Mouse (Mus musculus): Measurements from ENCODE around the gene Rab7. TPM values are rescaled to one million over a fixed set of nuclear protein-coding genes. Genes with fewer than 3 reads are reported as not detected.

Gene Rab7
- polyA plus RNA-seq, 1 experiment from 2014 or later, result 360 TPM

GRCm38 (mm10) chr6:88049008-88049407 lies 3.9 kb upstream of the Rab7 start:
- H3K4me3 ChIP-seq, result no peak overlapping the region
- H3K27me3 ChIP-seq, result peaks cover 24% of the 10 kb centered on the region; the same call in 1 of the 2 replicates
- ATAC-seq (ENCODE audit: low FRiP score, low read depth), result no peak
- no peak overlapping the region for H3K4me2 ChIP-seq
- 88% methylated on average over 6 of the region's 6 CpGs for WGBS
- H3K9ac ChIP-seq, result no peak overlapping the region
- no peaks in the 10 kb centered on the region for H3K9me3 ChIP-seq
- H3K36me3 ChIP-seq, result no peaks in the 10 kb centered on the region
- peaks cover 3% of the 10 kb centered on the region for H3K4me1 ChIP-seq (replicated peaks)
- H3K27ac ChIP-seq (replicated peaks), result no peak overlapping the region

GRCm38 (mm10) chr6:88047853-88048252 lies 2.8 kb upstream of the Rab7 start:
- no peaks in the 10 kb centered on the region for H3K36me3 ChIP-seq
- peaks cover 15% of the 10 kb centered on the region for H3K4me1 ChIP-seq (replicated peaks)
- ATAC-seq (ENCODE audit: low FRiP score, low read depth), result no peak
- no peak overlapping the region for H3K4me2 ChIP-seq
- 93% methylated on average over 5 of the region's 5 CpGs for WGBS
- no peak overlapping the region for H3K27ac ChIP-seq (replicated peaks)
- H3K4me3 ChIP-seq, result no peak overlapping the region
- no peaks in the 10 kb centered on the region for H3K9me3 ChIP-seq
- H3K27me3 ChIP-seq, result peaks cover 19% of the 10 kb centered on the region; the same call in 1 of the 2 replicates
- H3K9ac ChIP-seq, result no peak overlapping the region

- H3K9ac ChIP-seq, result no peak overlapping the region
- H3K4me1 ChIP-seq (replicated peaks), result peaks cover 33% of the 10 kb centered on the region
- peak overlapping the region; percentile 66 for H3K4me3 ChIP-seq
- H3K27ac ChIP-seq (replicated peaks), result peak overlapping the region; percentile 88; the same call in 1 of the 2 replicates
- peaks cover 16% of the 10 kb centered on the region; the same call in 1 of the 2 replicates for H3K27me3 ChIP-seq
- H3K9me3 ChIP-seq, result no peaks in the 10 kb centered on the region
- no peak for ATAC-seq (ENCODE audit: low FRiP score, low read depth)
- H3K4me2 ChIP-seq, result peak overlapping the region; percentile 38
- 38% methylated on average over 3 of the region's 3 CpGs for WGBS
- H3K36me3 ChIP-seq, result no peaks in the 10 kb centered on the region
Measured at GRCm38 (mm10) chr6:88045406-88045766, 316 bp upstream of the Rab7 start.

- Histone ChIP-seq H3K36me3 (no peaks in the 10 kb centered on the region), H3K4me3 (peak overlapping the region; percentile 66), H3K27me3 (peaks cover 8% of the 10 kb centered on the region; the same call in 1 of the 2 replicates), H3K4me2 (peak overlapping the region; percentile 73), H3K9me3 (no peaks in the 10 kb centered on the region), H3K9ac (peak overlapping the region; percentile 81), H3K27ac (replicated peaks) (no peak overlapping the region), H3K4me1 (replicated peaks) (peaks cover 36% of the 10 kb centered on the region)
- WGBS, result 8% methylated on average over 3 of the region's 3 CpGs
- no peak for ATAC-seq (ENCODE audit: low FRiP score, low read depth)
Measured at GRCm38 (mm10) chr6:88044234-88044576, 865 bp downstream of the Rab7 start.

GRCm38 (mm10) chr6:88042336-88042735 lies 2.7 kb downstream of the Rab7 start:
- Histone ChIP-seq H3K4me3 (no peak overlapping the region), H3K4me1 (replicated peaks) (peaks cover 40% of the 10 kb centered on the region), H3K9me3 (no peaks in the 10 kb centered on the region), H3K4me2 (no peak overlapping the region), H3K9ac (no peak overlapping the region), H3K36me3 (no peaks in the 10 kb centered on the region), H3K27me3 (peaks cover 2% of the 10 kb centered on the region; the same call in 1 of the 2 replicates), H3K27ac (replicated peaks) (no peak overlapping the region)
- 95% methylated on average over 3 of the region's 3 CpGs for WGBS
- ATAC-seq (ENCODE audit: low FRiP score, low read depth), result no peak

- no peaks in the 10 kb centered on the region for H3K36me3 ChIP-seq
- no peak overlapping the region for H3K4me2 ChIP-seq
- H3K9ac ChIP-seq, result no peak overlapping the region
- no peak overlapping the region for H3K27ac ChIP-seq (replicated peaks)
- no peak overlapping the region for H3K4me3 ChIP-seq
- 78% methylated on average over 4 of the region's 4 CpGs for WGBS
- H3K9me3 ChIP-seq, result no peaks in the 10 kb centered on the region
- peaks cover 40% of the 10 kb centered on the region for H3K4me1 ChIP-seq (replicated peaks)
- no peaks in the 10 kb centered on the region for H3K27me3 ChIP-seq
- no peak for ATAC-seq (ENCODE audit: low FRiP score, low read depth)
Measured at GRCm38 (mm10) chr6:88041221-88041620, 3.8 kb downstream of the Rab7 start.

GRCm38 (mm10) chr6:88039426-88039825 lies 5.6 kb downstream of the Rab7 start:
- no peaks in the 10 kb centered on the region for H3K9me3 ChIP-seq
- H3K27me3 ChIP-seq, result no peaks in the 10 kb centered on the region

GRCm38 (mm10) chr6:88037471-88038045 lies 7.5 kb downstream of the Rab7 start:
- H3K4me3 ChIP-seq, result no peak overlapping the region
- peaks cover 22% of the 10 kb centered on the region for H3K4me1 ChIP-seq (replicated peaks)
- H3K27me3 ChIP-seq, result no peaks in the 10 kb centered on the region
- no peak overlapping the region for H3K27ac ChIP-seq (replicated peaks)
- H3K4me2 ChIP-seq, result no peak overlapping the region
- ATAC-seq (ENCODE audit: low FRiP score, low read depth), result no peak
- no peaks in the 10 kb centered on the region for H3K36me3 ChIP-seq
- no peak overlapping the region for H3K9ac ChIP-seq
- 73% methylated on average over 4 of the region's 4 CpGs for WGBS
- H3K9me3 ChIP-seq, result no peaks in the 10 kb centered on the region

More at GRCm38 (mm10) chr6:88039426-88039825, 5.6 kb downstream of the Rab7 start:
- 95% methylated on average over 4 of the region's 4 CpGs for WGBS
- no peak overlapping the region for H3K4me3 ChIP-seq
- no peak overlapping the region for H3K9ac ChIP-seq
- no peak overlapping the region for H3K4me2 ChIP-seq
- no peak overlapping the region for H3K27ac ChIP-seq (replicated peaks)
- ATAC-seq (ENCODE audit: low FRiP score, low read depth), result no peak
- peaks cover 40% of the 10 kb centered on the region for H3K4me1 ChIP-seq (replicated peaks)
- H3K36me3 ChIP-seq, result no peaks in the 10 kb centered on the region

GRCm38 (mm10) chr6:88033504-88033903 lies 11.6 kb downstream of the Rab7 start:
- H3K9me3 ChIP-seq, result no peaks in the 10 kb centered on the region
- no peak for ATAC-seq (ENCODE audit: low FRiP score, low read depth)
- 90% methylated on average over 3 of the region's 3 CpGs for WGBS
- 0 out of 2 replicates have a peak, but pooled peaks cover 3% of the 10 kb centered on the region for H3K36me3 ChIP-seq
- no peak overlapping the region for H3K9ac ChIP-seq
- no peaks in the 10 kb centered on the region for H3K4me1 ChIP-seq (replicated peaks)
- H3K4me3 ChIP-seq, result no peak overlapping the region
- H3K4me2 ChIP-seq, result no peak overlapping the region
- no peaks in the 10 kb centered on the region for H3K27me3 ChIP-seq
- H3K27ac ChIP-seq (replicated peaks), result no peak overlapping the region

GRCm38 (mm10) chr6:88030432-88030831 lies 14.6 kb downstream of the Rab7 start:
- no peaks in the 10 kb centered on the region for H3K4me1 ChIP-seq (replicated peaks)
- H3K9ac ChIP-seq, result no peak overlapping the region
- H3K9me3 ChIP-seq, result no peaks in the 10 kb centered on the region
- no peak overlapping the region for H3K4me2 ChIP-seq
- no peak overlapping the region for H3K27ac ChIP-seq (replicated peaks)
- ATAC-seq (ENCODE audit: low FRiP score, low read depth), result no peak
- 0 out of 2 replicates have a peak, but pooled peaks cover 3% of the 10 kb centered on the region for H3K36me3 ChIP-seq
- 94% methylated on average over 2 of the region's 2 CpGs for WGBS
- no peaks in the 10 kb centered on the region for H3K27me3 ChIP-seq
- H3K4me3 ChIP-seq, result no peak overlapping the region

- 70% methylated on average over 5 of the region's 5 CpGs for WGBS
- Histone ChIP-seq H3K36me3 (0 out of 2 replicates have a peak, but pooled peaks cover 3% of the 10 kb centered on the region), H3K9ac (no peak overlapping the region), H3K4me1 (replicated peaks) (no peaks in the 10 kb centered on the region), H3K27ac (replicated peaks) (no peak overlapping the region), H3K4me2 (no peak overlapping the region), H3K27me3 (no peaks in the 10 kb centered on the region), H3K4me3 (no peak overlapping the region), H3K9me3 (no peaks in the 10 kb centered on the region)
- no peak for ATAC-seq (ENCODE audit: low FRiP score, low read depth)
Measured at GRCm38 (mm10) chr6:88027390-88027789, 17.7 kb downstream of the Rab7 start.

- WGBS, result 98% methylated on average over 10 of the region's 10 CpGs
- H3K27ac ChIP-seq (replicated peaks), result no peak overlapping the region
- H3K9me3 ChIP-seq, result no peaks in the 10 kb centered on the region
- ATAC-seq (ENCODE audit: low FRiP score, low read depth), result no peak
- H3K4me1 ChIP-seq (replicated peaks), result peaks cover 2% of the 10 kb centered on the region; the same call in 1 of the 2 replicates
- no peak overlapping the region for H3K9ac ChIP-seq
- H3K4me3 ChIP-seq, result no peak overlapping the region
- H3K27me3 ChIP-seq, result no peaks in the 10 kb centered on the region
- no peak overlapping the region for H3K4me2 ChIP-seq
- no peaks in the 10 kb centered on the region for H3K36me3 ChIP-seq
Measured at GRCm38 (mm10) chr6:88023316-88023890, 21.7 kb downstream of the Rab7 start.
